Mouse (Mus musculus) small intestine, adult 2 months (tissue): ENCODE results near the gene Ier5. TPM values are rescaled to one million over a fixed set of nuclear protein-coding genes. Genes with fewer than 3 reads are reported as not detected.

Source experiments
- H3K27ac ChIP-seq: fragments of 200-500 bp; 2 replicates; pipeline ENCODE4 v1.5.1; 2012; ENCODE audit warnings: low read depth, low read length, control low read depth, inconsistent platforms; ENCODE audit not compliant: insufficient read depth
- H3K27me3 ChIP-seq: fragments of 200-500 bp; 2 replicates; pipeline ENCODE4 v1.6.1; 2012; ENCODE audit warnings: mild to moderate bottlenecking, moderate library complexity, low read length, inconsistent platforms; ENCODE audit not compliant: control insufficient read depth, insufficient read depth
- H3K36me3 ChIP-seq: fragments of 200-500 bp; 2 replicates; pipeline ENCODE4 v1.6.1; 2012; ENCODE audit warnings: mild to moderate bottlenecking, low read length, control low read depth, inconsistent platforms; ENCODE audit not compliant: control insufficient read depth, insufficient read depth
- H3K4me1 ChIP-seq: fragments of 200-500 bp; 2 replicates; pipeline ENCODE4 v1.6.1; 2012; ENCODE audit warnings: low read length, inconsistent platforms, mixed read lengths; ENCODE audit not compliant: control insufficient read depth, insufficient read depth, insufficient read length
- H3K4me3 ChIP-seq: fragments of 200-500 bp; 2 replicates; pipeline ENCODE4 v1.5.1; 2012; ENCODE audit warnings: low read depth, mild to moderate bottlenecking, control low read depth, inconsistent platforms, low read length, moderate library complexity
- CTCF ChIP-seq: fragments of 200-500 bp; IDR thresholded peaks from 2 replicates; pipeline ENCODE4 v1.5.1; 2012; ENCODE audit warnings: low read depth, mild to moderate bottlenecking, control low read depth, inconsistent platforms, low read length, moderate library complexity, mixed read lengths; ENCODE audit not compliant: insufficient replicate concordance, insufficient read length; ENCODE audit errors: extremely low read depth
- POLR2A ChIP-seq: fragments of 200-500 bp; IDR thresholded peaks from 2 replicates; pipeline ENCODE4 v1.6.1; 2012; ENCODE audit warnings: low read depth, mild to moderate bottlenecking, control low read depth, inconsistent platforms, low read length, moderate library complexity
- WGBS: fragments of 180-500 bp; shearing (Covaris S2); methylation state at CpG from one replicate; pipeline ENCODE4 v1.1.7; 2018; 5-methylcytosine and 5-hydroxymethylcytosine counted together
- polyA plus RNA-seq: library from polyadenylated mRNA; depleted of rRNA; stranded (reverse); fragments of >200 nt; gene quantifications from 2 replicates; pipeline ENCODE4 v1.2.3, GENCODE M21; 2012

Gene Ier5
- polyA plus RNA-seq, 1 experiment, result 63.9 TPM

DNA sequence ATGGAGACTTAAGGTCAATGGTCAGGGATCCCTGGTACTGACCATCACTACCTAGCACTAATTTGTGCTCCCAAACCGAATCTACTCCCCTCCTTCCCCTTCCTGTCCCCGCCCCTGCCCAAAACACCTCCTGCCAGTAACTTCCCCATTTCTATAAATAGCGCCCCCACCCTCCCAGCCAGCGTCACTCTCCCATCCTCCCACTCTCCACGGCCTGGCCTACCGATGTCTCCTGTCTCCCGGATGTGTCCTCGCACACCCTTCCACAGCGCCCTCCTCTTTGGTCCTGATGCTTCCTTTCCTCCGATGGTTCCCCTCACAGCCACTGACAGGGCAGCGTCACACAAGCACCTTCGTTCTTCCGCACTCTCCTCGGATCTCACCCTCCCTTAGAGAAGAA lies 39.9 kb downstream of the Ier5 start:
- 60% methylated on average over 14 of the region's 14 CpGs for WGBS
- Histone ChIP-seq H3K4me1 (peaks cover 50% of the 10 kb centered on the region), H3K36me3 (no peaks in the 10 kb centered on the region), H3K4me3 (peak overlapping the region; percentile 5), H3K27ac (peak overlapping the region; percentile 68), H3K27me3 (no peaks in the 10 kb centered on the region)
- TF ChIP-seq POLR2A, result no peak
- no peak for TF ChIP-seq CTCF

DNA sequence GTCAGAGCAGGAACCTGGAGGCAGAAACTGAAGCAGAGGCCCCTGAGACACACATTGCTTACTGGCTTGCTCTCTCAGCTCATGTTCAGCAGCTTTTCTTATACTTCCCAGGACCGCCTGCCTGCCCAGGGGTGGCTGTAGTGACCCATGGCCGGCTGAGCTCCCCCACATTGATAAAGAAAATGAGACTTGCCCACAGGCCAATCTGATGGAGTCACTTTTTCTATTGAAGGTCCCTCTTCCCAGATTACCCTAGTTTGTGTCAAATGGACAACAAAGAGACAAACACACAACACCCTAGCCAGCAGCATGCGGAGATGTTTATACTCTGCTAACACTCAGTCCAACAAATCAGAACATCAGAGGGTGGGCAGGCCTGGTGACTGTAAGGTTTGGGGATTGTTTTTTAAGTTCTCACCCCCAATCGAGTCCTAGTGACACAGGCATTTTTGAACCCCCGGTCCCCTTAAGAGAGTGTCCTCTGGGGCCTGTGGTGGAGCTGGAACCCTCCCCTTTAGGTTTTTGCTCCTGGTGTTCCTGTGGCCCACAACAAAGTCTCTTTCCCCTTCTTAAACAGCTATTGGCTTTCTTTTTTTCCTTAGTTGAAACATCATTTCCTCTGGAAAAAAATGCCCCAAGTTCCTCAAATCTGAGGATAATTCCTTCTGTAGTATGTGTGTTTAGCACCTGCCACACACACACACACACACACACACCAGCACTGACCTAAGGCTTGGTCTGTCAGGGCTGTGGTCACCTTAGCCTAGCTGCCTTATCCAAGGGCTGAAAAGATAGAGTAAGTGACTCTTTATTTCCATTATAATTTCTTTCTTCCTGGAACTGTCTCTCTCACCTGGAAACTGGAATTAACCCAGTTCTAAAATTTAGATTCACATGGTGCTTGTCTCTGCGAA lies 41.1 kb downstream of the Ier5 start:
- Histone ChIP-seq H3K36me3 (no peaks in the 10 kb centered on the region), H3K27ac (peak overlapping the region; percentile 68), H3K27me3 (no peaks in the 10 kb centered on the region), H3K4me1 (peaks cover 42% of the 10 kb centered on the region), H3K4me3 (no peak overlapping the region)
- TF ChIP-seq CTCF (no peak), POLR2A (no peak)
- WGBS, result 76% methylated on average over 6 of the region's 6 CpGs

DNA sequence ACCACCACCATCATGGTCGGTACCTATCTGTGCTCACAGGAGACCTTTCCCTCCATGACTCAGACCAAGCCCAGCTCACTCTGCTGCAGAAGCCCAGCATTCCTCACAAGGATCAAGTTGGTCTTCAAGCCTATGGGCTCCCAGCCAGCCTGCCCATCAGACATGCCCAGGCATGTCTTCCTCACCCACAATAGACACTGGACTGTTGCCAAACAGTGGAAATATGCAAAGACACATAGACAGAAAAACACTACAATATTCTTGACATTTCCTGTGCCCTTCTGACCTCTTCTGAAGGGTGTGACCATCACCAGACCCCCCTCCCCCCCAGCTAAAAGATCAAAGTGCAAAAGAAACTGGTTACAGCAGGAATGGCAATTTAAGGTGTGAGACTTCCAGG lies 43.3 kb downstream of the Ier5 start:
- Histone ChIP-seq H3K36me3 (no peaks in the 10 kb centered on the region), H3K27ac (peak overlapping the region; percentile 38), H3K4me3 (no peak overlapping the region), H3K4me1 (peaks cover 37% of the 10 kb centered on the region), H3K27me3 (no peaks in the 10 kb centered on the region)
- no peak for TF ChIP-seq CTCF
- TF ChIP-seq POLR2A, result no peak
- 84% methylated on average over 1 of the region's 1 CpGs for WGBS

DNA sequence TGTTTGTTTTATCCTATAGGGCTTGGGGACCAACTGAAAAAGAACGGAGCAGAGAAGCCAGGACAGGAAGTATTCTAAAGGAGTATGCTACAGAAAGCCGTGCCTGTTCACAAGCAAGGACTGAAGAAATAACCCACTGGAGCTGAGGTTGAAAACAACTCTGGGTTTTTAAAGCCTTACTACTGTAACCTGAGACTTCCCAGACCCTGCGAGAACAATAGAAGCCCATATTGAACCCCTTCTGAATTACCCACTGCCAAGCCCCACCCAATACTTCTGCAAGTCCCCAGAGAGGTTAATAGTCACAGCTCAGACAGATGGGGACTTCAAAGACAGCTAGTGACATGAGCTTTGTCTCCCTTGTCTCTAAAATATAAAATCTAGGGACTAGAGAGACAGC lies 44.4 kb downstream of the Ier5 start:
- Histone ChIP-seq H3K36me3 (no peaks in the 10 kb centered on the region), H3K27ac (no peak overlapping the region), H3K27me3 (no peaks in the 10 kb centered on the region), H3K4me1 (peaks cover 34% of the 10 kb centered on the region), H3K4me3 (no peak overlapping the region)
- 70% methylated on average over 3 of the region's 3 CpGs for WGBS
- TF ChIP-seq CTCF (no peak), POLR2A (no peak)

DNA sequence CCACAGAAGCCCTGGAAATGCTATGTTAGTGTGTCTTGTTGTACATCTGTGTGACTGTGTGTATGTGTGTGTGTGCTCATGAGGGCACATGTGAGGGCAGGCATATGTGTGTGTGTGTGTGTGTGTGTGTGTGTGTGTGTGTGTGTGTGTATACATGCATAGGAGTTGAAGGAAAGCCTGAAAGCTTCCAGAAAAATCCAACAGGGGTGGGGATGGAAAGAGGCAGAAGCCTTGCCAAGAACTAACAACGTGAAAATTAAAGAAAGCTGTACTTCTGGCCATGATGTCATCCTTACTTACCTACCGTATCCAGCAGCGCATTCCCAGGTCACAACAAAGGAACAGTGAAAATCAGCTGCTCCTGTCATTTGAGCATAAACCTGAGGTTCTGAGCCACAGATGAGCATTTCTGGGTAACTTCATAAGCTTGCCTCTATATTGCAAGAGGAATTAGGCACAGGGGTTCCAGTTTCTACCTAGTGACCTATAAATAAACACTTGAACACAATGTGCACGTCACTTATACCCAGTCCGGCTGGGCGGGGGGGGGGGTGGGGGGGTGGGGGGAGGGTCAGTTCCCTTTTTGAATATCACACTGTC lies 45.0 kb downstream of the Ier5 start:
- Histone ChIP-seq H3K27ac (peak overlapping the region; percentile 40), H3K36me3 (no peaks in the 10 kb centered on the region), H3K4me1 (peaks cover 36% of the 10 kb centered on the region), H3K27me3 (no peaks in the 10 kb centered on the region), H3K4me3 (no peak overlapping the region)
- TF ChIP-seq POLR2A (no peak), CTCF (no peak)
- WGBS, result 50% methylated on average over 6 of the region's 6 CpGs

DNA sequence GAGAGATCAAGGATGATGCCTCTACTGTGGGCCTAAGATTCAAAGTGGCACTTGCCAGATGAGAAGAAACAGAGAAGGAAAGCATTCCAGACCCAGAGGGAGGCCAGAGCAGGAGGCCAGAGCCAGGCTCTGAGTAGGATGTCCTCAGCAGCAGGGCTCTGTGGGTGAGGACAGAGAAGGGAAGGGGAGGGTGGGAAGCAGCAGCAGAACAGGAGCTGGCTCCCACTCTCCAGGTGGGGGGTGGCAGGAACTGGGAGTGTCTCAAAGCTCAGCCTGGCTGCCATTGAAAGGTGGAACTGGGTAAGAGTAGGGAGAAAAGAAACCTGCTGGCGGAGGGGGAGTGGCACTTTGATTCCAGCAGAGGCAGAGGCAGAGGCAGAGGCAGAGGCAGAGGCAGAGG lies 46.1 kb downstream of the Ier5 start:
- Histone ChIP-seq H3K36me3 (no peaks in the 10 kb centered on the region), H3K27ac (no peak overlapping the region), H3K27me3 (no peaks in the 10 kb centered on the region), H3K4me3 (no peak overlapping the region), H3K4me1 (peaks cover 30% of the 10 kb centered on the region)
- WGBS, result 81% methylated on average over 1 of the region's 1 CpGs
- TF ChIP-seq POLR2A, result no peak
- TF ChIP-seq CTCF, result no peak

DNA sequence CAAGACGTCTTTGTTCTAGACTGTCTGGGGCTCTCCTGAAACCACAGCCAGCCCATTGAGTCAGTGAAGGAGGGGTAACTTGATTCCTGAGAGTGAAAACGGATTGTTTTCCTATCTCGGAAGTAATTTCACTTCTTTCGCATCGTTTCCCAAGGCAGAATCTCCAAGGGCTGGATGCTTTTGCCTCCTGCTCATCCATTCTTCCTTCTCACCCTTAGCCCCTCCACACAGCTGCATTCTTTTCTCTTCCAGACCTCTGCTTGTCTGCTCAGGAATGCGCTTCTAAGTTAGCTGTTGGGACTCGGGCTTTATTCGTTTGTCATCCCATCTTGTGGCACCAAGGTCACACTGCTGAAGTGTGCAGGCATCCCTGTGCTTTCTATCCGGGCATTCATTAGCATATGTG lies 46.7 kb downstream of the Ier5 start:
- Histone ChIP-seq H3K36me3 (no peaks in the 10 kb centered on the region), H3K27ac (no peak overlapping the region), H3K27me3 (no peaks in the 10 kb centered on the region), H3K4me1 (peaks cover 27% of the 10 kb centered on the region), H3K4me3 (no peak overlapping the region)
- TF ChIP-seq CTCF, result no peak
- no peak for TF ChIP-seq POLR2A
- 83% methylated on average over 9 of the region's 9 CpGs for WGBS
